Mouse (Mus musculus) right cerebral cortex, adult 2 months (tissue): ENCODE measurements at regions not wholly inside any gene's neighbourhood (a gene's known extent, or its start where the extent isn't known, plus 50 kb on each side); places are given as distances from the start of the nearest gene placed in this dataset.
"Not testable (repeated sequence)": the region's sequence is repeated elsewhere in the genome, so short reads cannot be mapped to it uniquely, and the experiment has no call there.

Experiments
- DNase-seq, 2 experiments: peaks; one replicate each; pipeline ENCODE4 v3.0.0; 2021 to 2022; ENCODE audit warnings: low spot score in 2 of 2

DNA sequence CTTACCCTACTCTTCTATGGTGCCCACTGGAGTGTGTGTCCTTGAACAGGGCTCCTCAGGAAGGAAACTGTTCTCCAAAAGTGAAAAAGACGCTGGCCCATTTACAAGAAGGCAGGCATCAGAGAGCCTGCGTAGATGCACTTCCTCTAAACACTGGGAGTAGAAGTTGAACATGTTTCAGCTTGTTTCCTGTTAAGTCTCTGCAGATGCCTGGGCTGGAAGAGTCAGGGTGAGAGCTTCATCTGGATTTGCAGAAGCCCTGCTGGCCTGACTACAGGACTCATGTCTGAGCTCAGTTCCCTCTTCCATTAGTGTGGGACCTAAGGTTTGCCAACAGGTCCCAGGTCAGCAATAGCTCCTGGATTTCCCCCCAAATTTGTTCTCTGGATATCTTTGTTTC, 54.7 kb upstream of the Nlrp1b start:
- no peak for DNase-seq

DNA sequence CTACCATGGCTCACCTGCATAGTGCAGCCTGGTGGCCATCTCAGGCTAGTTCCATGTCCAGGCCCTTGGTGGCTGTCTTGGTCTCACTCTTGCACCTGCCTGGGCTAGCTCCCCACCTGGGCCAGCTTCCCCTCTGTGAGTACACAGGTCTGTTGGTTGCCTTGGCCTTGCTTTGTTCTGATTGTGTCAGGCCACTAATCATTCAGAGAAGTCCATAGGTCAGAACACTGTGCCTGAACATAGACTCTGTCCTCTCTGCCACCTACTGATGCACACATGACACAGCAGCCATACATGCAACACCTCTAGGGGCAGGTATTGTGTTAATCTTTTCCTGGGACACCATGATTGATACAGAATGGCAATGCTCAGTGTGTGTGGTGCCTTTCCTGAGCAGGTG, 57.7 kb upstream of the Nlrp1b start:
- DNase-seq = not testable (repeated sequence)

DNA sequence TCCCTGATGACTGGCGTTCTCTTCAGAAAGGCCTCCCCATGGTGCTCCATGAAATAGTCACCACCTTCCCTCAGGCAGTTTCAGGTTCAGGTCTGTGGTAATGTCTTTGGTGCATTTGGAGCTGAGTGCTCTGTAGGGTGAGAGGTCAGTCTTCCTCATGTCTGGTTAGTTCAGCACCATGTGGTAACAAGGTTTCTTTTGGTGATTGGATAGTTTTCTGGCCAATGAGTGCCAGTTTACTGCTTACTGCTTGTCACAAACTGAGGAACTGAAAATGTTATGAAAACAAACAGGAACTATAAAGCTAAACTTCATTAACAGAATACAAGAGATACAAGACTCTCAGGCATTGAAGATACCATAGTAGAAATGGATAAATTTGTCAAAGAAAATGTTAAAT, 59.0 kb upstream of the Nlrp1b start:
- no peak for DNase-seq

DNA sequence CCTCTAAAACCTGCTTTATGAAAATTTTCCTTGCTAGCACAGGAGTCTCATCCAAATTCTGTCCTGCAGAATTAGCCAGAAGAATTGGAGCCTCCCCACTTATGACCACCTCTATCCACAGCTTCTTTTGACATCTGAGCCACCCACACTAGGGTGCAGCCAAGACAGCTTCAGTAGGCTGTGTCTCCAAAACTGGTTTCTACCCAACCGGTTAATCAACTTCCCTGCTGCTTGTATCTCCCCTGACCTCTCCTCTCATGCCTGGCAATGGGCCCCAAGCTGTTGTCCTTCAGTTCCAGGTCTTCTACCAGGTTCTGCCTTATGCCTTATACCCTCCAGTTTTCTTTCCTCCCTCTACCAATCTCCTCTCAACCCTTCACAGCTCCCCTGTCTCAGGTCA, 68.9 kb upstream of the Nlrp1b start:
- DNase-seq = no peak

DNA sequence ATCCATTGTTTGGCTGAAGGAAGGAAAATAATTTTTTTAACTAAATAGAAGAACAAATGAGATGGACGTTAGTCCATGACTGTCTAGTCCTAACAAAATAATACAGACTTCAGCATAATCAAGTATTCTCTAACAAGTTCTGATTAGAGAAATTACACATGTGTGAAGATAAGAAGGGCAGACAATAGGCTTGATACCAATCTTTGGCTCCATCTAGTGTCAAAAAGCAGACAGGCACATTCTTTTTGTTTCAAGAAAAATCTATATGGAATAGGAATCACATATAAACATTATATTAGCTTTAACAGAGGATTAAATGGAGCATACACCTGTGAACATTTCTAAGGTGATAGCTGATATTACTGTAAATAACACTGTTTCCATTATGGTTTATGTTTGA, 92.9 kb upstream of the Nlrp1b start:
- DNase-seq = no peak

DNA sequence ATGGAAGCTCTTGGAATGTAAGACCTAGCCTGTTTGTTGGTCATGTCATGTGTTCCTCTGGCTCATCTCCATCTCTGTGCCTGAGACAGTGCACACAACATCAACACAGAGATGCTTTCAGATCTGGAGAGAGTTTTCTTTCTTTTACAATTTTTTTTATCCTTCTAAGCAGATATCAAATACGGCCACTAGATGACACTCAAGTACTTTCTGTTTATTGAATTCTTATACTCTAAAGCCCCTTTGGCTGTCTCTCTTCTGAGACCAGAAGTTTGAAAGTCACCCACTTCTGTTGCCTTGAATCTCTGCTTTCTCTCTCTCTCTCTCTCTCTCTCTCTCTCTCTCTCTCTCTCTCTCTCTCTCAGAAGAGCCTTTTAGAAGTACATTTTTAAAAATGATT, 106.9 kb upstream of the Nlrp1b start:
- no peak for DNase-seq

DNA sequence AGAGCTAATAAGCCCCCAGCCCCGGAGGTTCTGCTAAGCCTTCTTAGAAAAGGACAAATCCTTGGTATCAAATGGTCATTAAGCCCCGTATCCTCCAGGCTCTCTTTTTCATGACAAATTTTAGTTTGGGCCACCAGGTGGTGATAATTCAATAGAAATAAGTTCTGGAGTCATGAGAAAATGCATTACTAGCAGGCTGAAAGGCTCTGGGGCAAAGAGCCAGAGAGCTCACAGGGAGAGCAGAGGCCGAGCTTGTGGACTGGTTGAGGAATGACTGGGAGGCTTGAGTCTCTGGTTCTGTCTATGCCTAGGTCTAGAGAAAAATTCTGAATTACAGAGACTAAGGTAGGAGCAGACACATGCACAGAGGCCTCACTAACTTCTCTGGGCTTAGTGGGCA, 115.5 kb upstream of the Nlrp1b start:
- DNase-seq = peak; percentile 46 to 58

DNA sequence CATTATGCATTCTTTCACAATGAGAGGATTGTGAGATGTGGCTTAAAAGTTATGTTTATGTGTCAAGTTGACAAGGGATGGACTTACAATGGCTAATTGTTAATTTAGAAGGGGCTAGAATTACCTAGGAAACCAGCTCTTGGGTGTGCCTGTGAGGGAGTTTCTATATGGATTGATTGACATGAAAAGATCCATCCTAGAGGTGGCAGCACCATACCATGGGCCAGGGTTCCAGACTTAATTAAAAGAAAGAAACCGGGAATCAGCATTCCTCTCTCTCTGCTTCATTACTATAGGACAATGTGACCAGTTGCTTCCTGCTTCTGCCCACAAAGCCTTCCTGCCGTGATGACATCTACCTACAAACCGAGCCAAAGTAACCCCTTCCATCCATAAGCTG, 126.6 kb upstream of the Nlrp1b start:
- peak in 1 of 2 experiments; percentile 13 for DNase-seq

DNA sequence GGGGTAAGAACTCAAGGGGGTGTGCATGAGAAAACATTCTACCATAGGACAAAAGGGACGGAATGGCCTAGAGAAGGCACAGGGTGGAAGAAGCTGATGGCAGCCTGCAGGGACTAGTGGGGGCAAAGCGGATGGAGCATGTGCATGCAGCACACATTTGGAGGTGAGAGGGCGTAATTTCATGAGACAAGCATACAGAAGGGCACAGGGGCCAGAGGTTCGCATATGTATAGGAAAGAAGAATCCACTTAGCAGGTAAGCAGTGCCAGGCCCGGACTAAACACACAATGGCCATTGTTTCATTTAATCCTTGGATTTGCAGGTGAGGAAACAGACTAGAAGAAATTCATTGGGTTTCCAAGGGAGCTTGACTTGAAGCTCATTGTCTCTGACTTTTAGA, 130.3 kb upstream of the Nlrp1b start:
- no peak for DNase-seq

DNA sequence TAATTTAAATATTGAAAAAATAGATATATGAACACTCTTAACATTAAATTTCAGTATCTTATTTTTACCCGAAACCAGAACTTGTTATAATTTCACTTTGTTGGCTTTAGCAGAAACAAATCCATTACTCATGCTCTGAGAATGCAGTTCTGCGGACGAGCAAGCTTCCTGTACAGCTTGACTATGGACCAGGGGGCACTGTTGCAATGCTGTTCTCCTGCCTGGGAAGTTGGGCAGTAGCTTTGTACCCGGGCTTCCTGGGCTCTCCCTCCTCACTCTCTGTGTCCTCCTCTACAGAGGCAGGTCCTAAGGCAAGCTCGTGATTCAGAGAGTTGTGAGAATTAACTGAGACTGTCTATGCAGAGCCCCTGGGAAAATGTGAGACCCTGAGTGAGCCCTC, 141.3 kb upstream of the Nlrp1b start:
- no peak for DNase-seq

DNA sequence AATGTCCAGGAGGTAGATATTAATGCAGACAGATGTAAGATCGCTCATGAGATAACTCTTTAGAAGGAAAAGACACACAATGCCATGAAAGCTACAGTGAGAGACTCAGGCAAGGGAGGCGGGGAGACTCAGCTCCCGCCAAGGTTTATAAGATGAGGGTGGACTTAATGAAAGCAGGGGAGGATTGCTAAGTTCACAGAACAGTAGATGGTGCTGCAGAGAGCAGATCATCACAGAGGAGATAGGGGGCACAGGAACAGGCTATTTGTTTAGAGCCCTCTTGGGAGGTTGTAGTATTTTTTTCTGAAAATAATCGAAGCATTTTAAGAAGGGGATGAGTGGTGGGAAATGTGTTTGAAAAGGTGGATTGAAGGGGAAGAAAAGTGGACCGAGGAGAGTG, 144.6 kb upstream of the Nlrp1b start:
- DNase-seq = no peak

DNA sequence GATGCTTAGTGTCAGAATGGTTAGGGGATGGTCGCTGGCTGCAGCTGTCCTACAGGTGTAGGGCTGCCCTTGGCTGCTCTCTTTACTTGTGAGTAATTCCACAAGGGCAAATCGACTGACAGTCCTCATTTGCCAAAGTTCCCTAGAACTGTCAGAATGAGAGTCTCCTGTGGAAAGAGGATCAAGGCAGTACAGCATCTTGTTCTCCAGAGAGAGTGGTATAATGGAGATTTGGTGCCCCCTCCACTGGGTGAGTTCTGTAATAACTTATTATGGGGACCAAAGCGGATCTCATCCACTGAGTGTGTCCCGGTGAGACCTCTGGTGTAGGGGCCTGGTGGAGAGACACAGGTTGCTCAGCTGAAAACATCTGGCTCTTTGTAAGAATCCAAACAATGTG, 157.9 kb upstream of the Nlrp1b start:
- no peak for DNase-seq

DNA sequence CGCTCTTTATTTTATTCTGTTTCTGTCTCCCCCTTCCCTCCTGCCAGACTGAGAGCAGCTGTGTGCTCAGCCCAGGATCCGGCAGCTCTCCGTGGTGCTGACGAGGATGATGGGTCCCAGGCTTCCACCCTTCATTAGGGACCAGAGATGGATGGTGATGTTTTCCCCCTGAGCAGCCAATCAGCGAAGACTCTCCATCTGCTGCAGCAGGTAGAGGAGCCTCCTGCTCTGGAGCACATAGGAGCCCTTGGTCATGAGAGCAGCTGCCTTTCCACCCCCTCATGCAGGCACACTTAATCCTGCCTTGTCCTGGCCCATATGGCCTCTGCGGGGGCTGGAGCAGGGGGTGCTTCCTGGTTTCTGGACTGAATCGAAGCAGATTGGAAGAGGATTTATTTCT, 159.1 kb upstream of the Nlrp1b start:
- peak in 1 of 2 experiments; percentile 13 for DNase-seq

DNA sequence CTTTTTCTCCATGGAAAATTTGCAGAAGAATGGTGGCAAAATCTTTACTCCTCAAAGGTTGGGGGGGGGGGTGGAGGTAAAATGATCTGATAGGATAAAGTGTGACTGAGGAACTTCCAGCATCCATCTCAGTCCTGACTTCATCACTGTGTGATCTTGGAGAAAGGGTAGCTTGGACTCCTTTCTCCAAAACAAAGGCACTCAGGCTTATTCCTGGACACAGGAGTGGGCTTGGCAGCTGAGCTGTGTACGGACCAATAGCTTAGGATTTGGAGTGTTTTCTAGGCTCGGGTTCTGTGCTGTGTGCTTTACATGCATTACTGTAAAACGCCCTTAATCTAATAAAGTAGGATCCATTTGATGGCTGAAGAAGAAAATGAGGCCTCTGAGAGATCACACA, 159.6 kb upstream of the Nlrp1b start:
- no peak for DNase-seq

DNA sequence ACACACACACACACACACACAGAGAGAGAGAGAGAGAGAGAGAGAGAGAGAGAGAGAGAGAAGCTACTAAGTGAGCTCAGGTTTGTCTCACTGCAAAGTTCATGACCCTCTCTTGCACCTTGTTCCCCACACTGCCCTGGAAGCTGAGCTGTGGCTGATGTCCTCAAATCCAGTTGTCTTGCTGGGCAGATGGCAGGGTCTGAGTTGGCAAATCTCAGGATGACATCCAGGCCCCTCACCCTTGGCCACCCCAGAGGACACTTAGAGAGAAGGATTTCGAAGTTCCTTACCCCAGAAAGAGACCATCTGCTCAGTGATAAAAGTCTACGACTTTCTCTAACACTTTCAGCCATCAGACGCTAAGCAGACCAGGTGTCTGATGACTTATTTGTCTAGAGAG, 160.1 kb upstream of the Nlrp1b start:
- DNase-seq = no peak

DNA sequence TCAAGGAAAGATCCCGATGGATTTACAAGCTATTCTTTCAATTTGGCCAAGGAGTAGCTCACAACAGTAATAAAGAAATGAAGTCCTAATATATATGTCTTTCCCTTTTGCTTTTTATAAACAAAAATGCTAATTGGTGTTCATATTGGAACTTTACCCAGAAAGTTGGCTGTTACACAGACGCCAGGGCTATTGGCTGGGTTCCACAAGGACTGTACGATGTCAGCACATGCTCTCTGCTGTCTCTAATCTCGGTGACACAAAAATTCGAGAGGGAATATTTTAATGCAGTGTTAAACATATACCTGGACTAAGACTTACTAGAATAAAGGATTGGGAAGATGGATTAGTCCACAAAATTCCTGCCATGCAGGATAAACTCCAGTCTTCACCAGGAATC, 162.9 kb upstream of the Nlrp1b start:
- no peak for DNase-seq

DNA sequence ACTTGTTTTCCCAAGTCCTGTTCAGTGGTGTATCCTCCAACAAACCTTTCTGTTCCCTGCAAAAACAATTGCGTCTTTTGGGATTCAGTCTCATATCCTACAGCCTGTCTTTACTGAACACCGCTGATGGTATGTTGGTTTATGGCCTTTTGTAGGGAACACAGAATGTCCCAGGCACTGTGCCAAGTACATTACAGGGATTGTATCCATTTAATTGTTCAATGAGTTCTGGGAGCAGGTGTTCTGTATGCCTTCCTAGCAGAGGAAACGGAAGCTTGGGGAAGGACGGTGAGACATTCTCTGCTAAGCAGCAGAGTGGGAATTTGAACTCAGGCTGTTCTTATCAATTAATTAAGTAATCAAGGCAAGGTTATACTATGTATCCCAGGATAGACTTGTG, 164.5 kb upstream of the Nlrp1b start:
- no peak for DNase-seq

DNA sequence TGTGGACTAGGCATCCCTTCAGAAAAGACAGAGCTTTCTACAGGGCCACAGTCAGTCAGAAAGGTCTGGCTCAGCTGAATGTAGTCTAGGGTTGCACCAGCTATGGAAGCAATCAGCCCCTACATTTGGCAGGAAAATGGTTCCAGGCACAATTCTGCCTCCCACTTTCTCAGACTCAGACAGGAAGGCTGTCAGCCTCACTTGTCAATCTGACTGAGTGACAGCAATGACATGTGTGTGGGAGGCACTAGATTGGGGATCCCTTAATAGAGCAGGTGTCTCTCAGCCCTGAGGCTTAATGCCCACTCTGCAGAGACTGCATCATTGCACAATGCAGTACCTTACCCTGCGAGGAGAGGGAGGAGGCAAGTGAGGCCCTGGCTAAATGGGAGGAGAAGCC, 165.1 kb upstream of the Nlrp1b start:
- no peak for DNase-seq

DNA sequence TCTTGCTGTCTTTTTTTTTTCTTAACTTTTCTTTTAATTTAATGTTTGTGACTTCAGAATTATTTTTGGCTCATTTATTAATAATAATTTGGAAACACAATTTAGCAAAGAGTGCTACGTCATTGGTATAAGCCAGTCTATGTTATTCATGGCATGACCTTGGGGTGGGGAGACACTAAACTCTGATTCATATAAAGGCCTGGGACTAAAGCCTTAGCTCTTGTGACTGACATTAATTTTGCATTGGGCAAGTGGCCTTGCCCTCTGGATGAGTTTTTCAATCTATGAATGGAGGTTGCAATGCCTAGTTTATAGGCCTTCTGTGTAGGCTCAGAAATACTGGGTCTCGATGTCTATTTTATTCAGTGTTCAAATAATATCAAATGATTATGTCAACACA, 169.8 kb upstream of the Nlrp1b start:
- no peak for DNase-seq

DNA sequence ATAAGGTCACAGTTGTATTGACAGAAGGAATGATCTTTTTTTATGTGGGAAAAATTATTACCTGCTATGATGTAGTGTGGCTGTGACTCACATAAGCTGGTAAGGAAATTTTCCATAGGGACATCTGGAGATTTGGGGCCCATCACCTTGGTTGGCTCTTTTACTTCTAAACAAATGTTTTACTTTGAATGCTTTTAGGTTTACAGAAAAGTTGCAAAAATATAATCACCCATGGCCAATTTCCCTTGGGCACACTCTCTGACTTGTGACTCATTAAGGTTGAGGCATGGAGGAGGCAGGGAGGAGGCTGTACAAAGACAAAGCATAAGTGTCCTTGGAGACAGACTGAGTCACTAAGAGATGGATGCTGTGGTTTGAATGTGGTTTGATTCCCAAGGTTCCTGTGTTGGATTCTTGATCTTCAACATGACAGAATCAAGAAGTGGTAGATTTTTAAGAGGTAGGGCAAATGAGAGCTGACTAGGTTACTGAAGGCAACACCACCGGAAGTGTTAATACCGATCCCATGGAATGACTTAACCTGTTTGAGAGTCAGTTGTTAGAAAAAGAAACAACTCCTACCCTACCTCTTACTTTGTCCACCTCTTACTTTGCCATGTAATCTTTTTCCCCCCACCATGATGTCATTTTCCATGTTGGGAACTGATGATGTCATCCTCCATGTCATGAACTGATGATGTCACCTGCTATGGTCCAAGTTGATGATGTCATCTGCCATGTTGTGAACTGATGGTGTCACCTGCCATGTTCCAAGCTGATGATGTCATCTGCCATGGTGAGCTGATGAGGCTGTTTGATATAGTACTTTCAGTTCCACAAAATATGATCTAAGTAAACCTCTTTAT, 171.1 kb upstream of the Nlrp1b start:
- DNase-seq = no peak

DNA sequence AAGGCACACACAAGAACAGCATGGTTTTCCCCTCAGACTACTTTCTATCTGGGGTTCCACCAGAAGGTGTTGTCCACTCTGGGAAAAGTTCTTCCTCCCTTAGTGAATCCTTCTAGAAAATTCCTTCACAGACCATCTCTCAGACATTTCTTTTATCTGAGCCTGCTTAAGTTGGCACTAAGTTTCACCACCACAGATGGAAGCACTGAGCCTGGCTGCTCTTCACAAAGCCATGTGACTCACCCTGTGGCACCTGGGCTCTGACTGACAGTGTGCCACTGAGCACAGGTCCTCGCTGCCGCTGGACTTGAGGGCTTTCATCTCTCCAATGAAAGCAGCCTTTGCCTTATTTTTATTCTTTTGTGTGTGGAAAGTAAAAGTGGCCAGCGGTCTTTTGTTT, 173.8 kb upstream of the Nlrp1b start:
- DNase-seq = no peak

DNA sequence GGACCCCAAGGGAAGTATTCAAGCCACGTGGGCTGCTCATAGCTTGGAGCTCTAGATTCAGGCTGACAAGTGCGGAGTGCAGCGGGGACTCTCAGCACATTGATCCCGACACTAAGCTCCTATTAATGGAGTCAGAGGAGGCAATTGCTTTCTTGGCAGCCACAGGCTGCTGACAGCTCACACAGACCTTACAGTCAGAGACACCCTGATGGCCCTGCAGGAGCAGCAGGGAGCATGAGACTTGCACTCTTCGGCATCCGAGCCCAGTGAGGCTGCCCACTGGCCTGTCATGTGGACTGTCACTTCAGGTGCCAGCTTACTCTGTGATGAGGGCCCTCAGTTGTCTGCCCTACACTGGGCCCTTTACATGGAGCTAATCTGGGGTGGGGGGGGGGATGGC, 176.5 kb upstream of the Nlrp1b start:
- no peak for DNase-seq

DNA sequence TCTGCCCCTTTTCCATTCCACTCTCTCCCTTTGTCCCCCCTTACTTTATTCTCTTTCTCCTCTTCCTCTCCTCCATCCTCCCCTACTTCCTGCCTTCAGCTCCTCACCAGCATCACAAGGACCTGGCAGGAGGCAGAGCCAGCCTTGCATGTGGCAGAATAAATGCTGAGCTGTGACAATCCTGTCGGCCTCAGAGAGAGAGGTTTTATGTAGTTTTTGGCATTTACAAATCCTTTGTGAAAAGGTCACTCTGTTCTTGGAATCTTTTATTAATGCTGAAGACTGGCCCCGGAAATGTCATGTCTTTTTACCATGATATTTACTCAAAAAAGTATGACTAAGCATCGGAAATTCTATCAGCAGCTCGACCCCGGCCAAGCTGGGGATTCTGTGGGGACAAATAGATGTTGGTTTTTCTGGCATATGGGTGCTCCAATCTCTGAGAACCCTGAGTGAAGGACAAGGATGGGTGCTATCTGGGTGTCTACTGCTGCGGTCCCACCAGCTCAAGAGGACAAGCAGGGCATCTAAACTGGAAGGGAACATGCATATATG, 178.8 kb upstream of the Nlrp1b start:
- DNase-seq = no peak

DNA sequence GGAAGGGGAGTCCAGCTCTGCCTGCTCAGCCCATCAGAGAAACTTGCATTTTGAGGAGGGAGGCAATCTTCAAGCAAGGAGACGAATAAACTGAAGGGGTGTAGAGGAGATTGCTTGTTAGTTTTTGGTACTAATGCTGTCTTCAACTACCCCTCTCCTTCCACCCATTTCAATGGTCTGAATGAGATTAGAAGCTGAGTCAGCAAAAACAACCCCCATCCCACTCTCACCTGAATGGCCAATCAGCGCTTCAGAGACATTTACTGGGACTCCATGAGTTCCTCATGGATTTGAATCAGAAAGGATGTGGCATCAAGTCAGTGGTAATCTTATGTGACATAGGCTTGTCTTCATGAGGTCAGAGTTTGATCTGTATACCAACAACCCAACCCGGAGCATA, 180.0 kb upstream of the Nlrp1b start:
- no peak for DNase-seq
